Mouse (Mus musculus) midbrain, postnatal 0 days (tissue): ENCODE measurements at regions not wholly inside any gene's neighbourhood (a gene's known extent, or its start where the extent isn't known, plus 50 kb on each side); places are given as distances from the start of the nearest gene placed in this dataset.

ENCODE experiments used
- ATAC-seq: fragments of 200-750 bp; cut with Nextera tagmentation; 2 replicates; pipeline ENCODE4 v1.8.0; 2017; ENCODE audit warnings: moderate number of reproducible peaks, mild to moderate bottlenecking, moderate TSS enrichment, moderate library complexity; ENCODE audit not compliant: low FRiP score
- DNase-seq: peaks from one replicate; pipeline ENCODE4 v3.0.0-alpha.2; 2015; ENCODE audit warnings: low spot score
- H3K27ac ChIP-seq: fragments of 300-500 bp; sonication (generic); 2 replicates; pipeline ENCODE4 v1.5.1; 2014; ENCODE audit warnings: low read depth, mild to moderate bottlenecking, low read length, mixed read lengths
- H3K27me3 ChIP-seq: fragments of 300-500 bp; sonication (generic); 2 replicates; pipeline ENCODE4 v1.6.1; 2014; ENCODE audit warnings: low read length, control low read depth, mixed read lengths; ENCODE audit not compliant: insufficient read depth
- H3K36me3 ChIP-seq: fragments of 300-500 bp; sonication (generic); 2 replicates; pipeline ENCODE4 v1.6.1; 2014; ENCODE audit warnings: low read length, control low read depth, mixed read lengths; ENCODE audit not compliant: insufficient read depth
- H3K4me1 ChIP-seq: fragments of 300-500 bp; sonication (generic); 2 replicates; pipeline ENCODE4 v1.6.1; 2014; ENCODE audit warnings: mild to moderate bottlenecking, control low read depth, antibody characterized with exemption, low read length, mixed read lengths; ENCODE audit not compliant: insufficient read depth
- H3K4me2 ChIP-seq: fragments of 300-500 bp; sonication (generic); 2 replicates; pipeline ENCODE4 v1.6.1; 2014; ENCODE audit warnings: low read depth, mild to moderate bottlenecking, low read length, mixed read lengths; ENCODE audit not compliant: poor library complexity, severe bottlenecking
- H3K4me3 ChIP-seq: fragments of 300-500 bp; sonication (generic); 2 replicates; pipeline ENCODE4 v1.5.1; 2014; ENCODE audit warnings: low read depth, mild to moderate bottlenecking, low read length, moderate library complexity
- H3K9ac ChIP-seq: fragments of 300-500 bp; sonication (generic); replicated peaks from 2 replicates; pipeline ENCODE4 v1.6.1; 2014; ENCODE audit warnings: mild to moderate bottlenecking, low read length, moderate library complexity, mixed read lengths; ENCODE audit not compliant: poor library complexity, severe bottlenecking
- H3K9me3 ChIP-seq: fragments of 300-500 bp; sonication (generic); 2 replicates; pipeline ENCODE4 v1.6.1; 2016; ENCODE audit warnings: low read length, control low read depth
- CTCF ChIP-seq: IDR thresholded peaks from 2 replicates; pipeline ENCODE4 v1.5.1; 2016; ENCODE audit warnings: antibody characterized with exemption, mild to moderate bottlenecking
- WGBS: fragments of 180-500 bp; shearing (Covaris S2); extraction: QIAGEN DNeasy Blood & Tissue Kit; methylation state at CpG from one replicate; pipeline ENCODE4 v1.1.7; 2014; 5-methylcytosine and 5-hydroxymethylcytosine counted together

- WGBS = 90% methylated on average over 5 of the region's 5 CpGs
- H3K4me3 ChIP-seq = no peak overlapping the region
These were observed 110.7 kb upstream of the Ptgfr start for GRCm38 (mm10) chr3:151948015-151948645.

GRCm38 (mm10) chr3:151945916-151946315 is 108.5 kb upstream of the Ptgfr start:
- ATAC-seq (no peak), DNase-seq (no peak)
- Histone ChIP-seq H3K4me1 (no peaks in the 10 kb centered on the region), H3K27me3 (no peaks in the 10 kb centered on the region), H3K9me3 (no peaks in the 10 kb centered on the region), H3K4me3 (no peak overlapping the region), H3K27ac (no peak overlapping the region), H3K9ac (no peak overlapping the region), H3K36me3 (no peaks in the 10 kb centered on the region), H3K4me2 (no peak overlapping the region)
- 79% methylated on average over 3 of the region's 3 CpGs for WGBS
- TF ChIP-seq CTCF = no peak

More at GRCm38 (mm10) chr3:151948015-151948645, 110.7 kb upstream of the Ptgfr start:
- Histone ChIP-seq H3K27me3 (no peaks in the 10 kb centered on the region), H3K9me3 (no peaks in the 10 kb centered on the region), H3K9ac (no peak overlapping the region), H3K4me2 (no peak overlapping the region), H3K36me3 (no peaks in the 10 kb centered on the region), H3K27ac (no peak overlapping the region), H3K4me1 (no peaks in the 10 kb centered on the region)
- no peak for TF ChIP-seq CTCF
- DNase-seq (no peak), ATAC-seq (no peak)

- 63% methylated on average over 3 of the region's 3 CpGs for WGBS
- no peaks in the 10 kb centered on the region for H3K27me3 ChIP-seq
- DNase-seq (no peak), ATAC-seq (no peak)
- H3K4me2 ChIP-seq = no peak overlapping the region
- no peaks in the 10 kb centered on the region for H3K9me3 ChIP-seq
- H3K4me3 ChIP-seq = no peak overlapping the region
- TF ChIP-seq CTCF = no peak
- H3K4me1 ChIP-seq = no peaks in the 10 kb centered on the region
- no peak overlapping the region for H3K9ac ChIP-seq
- no peaks in the 10 kb centered on the region for H3K36me3 ChIP-seq
- no peak overlapping the region for H3K27ac ChIP-seq
These were observed 106.1 kb upstream of the Ptgfr start for GRCm38 (mm10) chr3:151943542-151943941.

- Histone ChIP-seq H3K4me3 (no peak overlapping the region), H3K9ac (no peak overlapping the region), H3K27me3 (no peaks in the 10 kb centered on the region), H3K4me1 (no peaks in the 10 kb centered on the region), H3K4me2 (no peak overlapping the region), H3K27ac (no peak overlapping the region), H3K36me3 (no peaks in the 10 kb centered on the region), H3K9me3 (no peaks in the 10 kb centered on the region)
- no peak for DNase-seq
- TF ChIP-seq CTCF = no peak
- no peak for ATAC-seq
- 77% methylated on average over 2 of the region's 2 CpGs for WGBS
These were observed 101.1 kb upstream of the Ptgfr start for GRCm38 (mm10) chr3:151938472-151939029.

GRCm38 (mm10) chr3:151931656-151932055 is 94.2 kb upstream of the Ptgfr start:
- H3K27ac ChIP-seq = no peak overlapping the region
- DNase-seq (no peak), ATAC-seq (no peak)
- no peak overlapping the region for H3K4me3 ChIP-seq
- H3K9ac ChIP-seq = no peak overlapping the region
- no peaks in the 10 kb centered on the region for H3K4me1 ChIP-seq
- H3K9me3 ChIP-seq = no peaks in the 10 kb centered on the region
- H3K27me3 ChIP-seq = no peaks in the 10 kb centered on the region
- no peak for TF ChIP-seq CTCF
- no peak overlapping the region for H3K4me2 ChIP-seq
- H3K36me3 ChIP-seq = no peaks in the 10 kb centered on the region

- Histone ChIP-seq H3K4me2 (no peak overlapping the region), H3K4me1 (no peaks in the 10 kb centered on the region), H3K36me3 (no peaks in the 10 kb centered on the region), H3K27me3 (no peaks in the 10 kb centered on the region), H3K4me3 (no peak overlapping the region), H3K27ac (no peak overlapping the region), H3K9ac (no peak overlapping the region), H3K9me3 (0 out of 2 replicates have a peak, but pooled peaks cover 3% of the 10 kb centered on the region)
- no peak for TF ChIP-seq CTCF
- DNase-seq = no peak
- no peak for ATAC-seq
- WGBS = 86% methylated on average over 3 of the region's 3 CpGs
These were observed 93.7 kb upstream of the Ptgfr start for GRCm38 (mm10) chr3:151931096-151931495.
